Mouse (Mus musculus): ENCODE results near the gene Pinlyp.

GRCm38 (mm10) chr7:24504004-24504403 is 41.9 kb downstream of the Pinlyp start:
- TF ChIP-seq POLR2A (IDR thresholded peaks at IDR 0.05; ENCODE audit: borderline replicate concordance, low read depth, low read length) (no peak), CTCF (IDR thresholded peaks at IDR 0.05; ENCODE audit: low read depth, low read length) (no peak)
